Mouse (Mus musculus) spleen, adult 12 weeks (tissue): ENCODE measurements around the gene 1810065E05Rik.

Experiments
- DNase-seq: peaks from one replicate; pipeline ENCODE4 v3.0.0; 2022; ENCODE audit warnings: low spot score

The 1810065E05Rik gene

GRCm38 (mm10) chr11:58420815-58421214, at the start of gene 1810065E05Rik:
1810065E05Rik (plus strand) TSS chr11:58421111.
- DNase-seq, result no peak

- no peak for DNase-seq
These were observed 43.6 kb upstream of the 1810065E05Rik start for GRCm38 (mm10) chr11:58377273-58377672.

- no peak for DNase-seq
These were observed 43.2 kb upstream of the 1810065E05Rik start for GRCm38 (mm10) chr11:58377686-58378085.

GRCm38 (mm10) chr11:58378763-58379278, 42.1 kb upstream of the 1810065E05Rik start, which contains the start of gene Lypd8:
Lypd8 (plus strand) TSS chr11:58379043.
- no peak for DNase-seq

- no peak for DNase-seq
These were observed 41.4 kb upstream of the 1810065E05Rik start for GRCm38 (mm10) chr11:58379516-58379915.

GRCm38 (mm10) chr11:58382471-58382870, 38.4 kb upstream of the 1810065E05Rik start:
- no peak for DNase-seq

- no peak for DNase-seq
These were observed 20.8 kb upstream of the 1810065E05Rik start for GRCm38 (mm10) chr11:58399985-58400645.

GRCm38 (mm10) chr11:58400655-58401054, 20.3 kb upstream of the 1810065E05Rik start:
- no peak for DNase-seq

GRCm38 (mm10) chr11:58408066-58408465, 12.8 kb upstream of the 1810065E05Rik start:
- DNase-seq, result no peak

- no peak for DNase-seq
These were observed 2.6 kb upstream of the 1810065E05Rik start for GRCm38 (mm10) chr11:58418336-58418735.

- DNase-seq, result no peak
These were observed 11.3 kb downstream of the 1810065E05Rik start, which contains the start of gene Gm12253 for GRCm38 (mm10) chr11:58432259-58432658. Gm12253 (plus strand) TSS chr11:58432559.

GRCm38 (mm10) chr11:58437866-58438265, 17.0 kb downstream of the 1810065E05Rik start:
- no peak for DNase-seq

GRCm38 (mm10) chr11:58452759-58453158, 31.8 kb downstream of the 1810065E05Rik start, which contains the start of gene Lypd9:
Lypd9 (minus strand) TSS chr11:58452923.
- DNase-seq, result no peak

GRCm38 (mm10) chr11:58453592-58453991, 32.7 kb downstream of the 1810065E05Rik start:
- no peak for DNase-seq

- DNase-seq, result no peak
These were observed 41.3 kb downstream of the 1810065E05Rik start, which contains the start of gene Olfr30 for GRCm38 (mm10) chr11:58462170-58462569. Olfr30 (minus strand) TSS chr11:58462270.
